Mouse (Mus musculus): ENCODE measurements around the gene Ksr1.

The Ksr1 gene

DNA sequence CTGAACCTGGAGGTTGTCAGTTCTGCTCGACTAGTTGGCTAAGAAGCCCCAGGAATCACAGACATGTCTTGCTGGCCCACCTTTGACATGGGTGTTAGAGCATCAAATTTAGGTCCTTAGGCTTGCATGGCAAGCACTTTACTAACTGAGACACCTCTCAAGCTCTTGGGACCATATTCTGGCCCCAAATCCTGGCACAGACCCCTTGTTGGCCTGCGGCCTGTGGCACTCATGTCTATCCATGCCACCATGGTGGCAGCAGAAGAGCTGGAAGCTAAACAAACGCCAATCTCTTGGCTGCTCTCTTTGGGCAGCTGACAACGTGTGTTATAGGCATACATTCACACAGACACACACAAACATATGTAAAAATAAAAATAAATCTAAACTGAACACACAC, 2.6 kb upstream of the Ksr1 start:
- CTCF ChIA-PET = no interaction called here

DNA sequence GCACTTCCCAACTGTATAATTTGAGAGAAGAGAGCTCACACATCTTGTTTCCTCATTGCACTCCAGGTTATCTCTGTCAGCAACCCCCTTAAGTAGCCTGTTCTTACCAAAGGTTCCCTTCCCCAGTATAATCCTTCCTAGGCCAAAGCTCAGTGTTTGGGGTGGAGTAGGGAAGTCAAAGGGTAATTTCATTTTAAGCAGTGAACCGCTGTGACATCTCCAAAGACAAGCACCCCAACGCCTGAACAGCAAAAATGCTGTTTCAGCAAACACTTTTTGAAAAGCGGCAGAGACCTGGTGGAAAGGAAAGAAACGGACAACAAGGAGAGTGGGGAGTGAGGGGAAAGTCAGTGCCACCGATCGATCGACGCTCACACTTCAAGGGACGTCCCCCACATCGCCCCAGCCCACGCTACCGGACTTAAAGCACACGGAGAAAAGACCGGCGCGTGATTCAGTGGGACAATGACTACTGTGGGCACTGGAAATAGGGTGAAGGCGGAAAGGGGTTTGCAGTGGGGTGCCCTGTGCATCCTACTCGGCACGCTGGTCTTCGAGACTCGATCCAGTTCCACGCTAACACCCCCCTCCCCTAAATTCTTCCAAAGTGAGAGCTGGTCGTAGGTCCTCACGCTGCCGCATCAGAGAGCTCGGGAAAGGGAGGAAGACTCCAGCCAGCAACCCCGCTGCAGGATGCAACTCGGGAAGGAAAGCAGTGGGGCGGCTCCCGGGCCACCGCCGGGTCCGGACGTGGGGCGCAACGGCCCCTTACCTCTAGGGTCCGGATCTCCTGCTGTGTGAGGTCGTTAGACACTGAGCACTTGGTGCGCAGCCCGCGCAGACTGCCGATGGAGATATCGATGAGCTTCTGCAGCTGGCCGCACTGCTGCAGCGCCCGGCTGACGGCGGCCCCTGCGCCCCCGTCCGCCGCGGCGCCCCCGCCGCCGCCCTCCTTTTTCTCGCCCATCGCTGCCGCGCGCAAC, 633 bp downstream of the Ksr1 start:
- CTCF ChIA-PET = interaction anchor here (0.8 to 1.2 kb wide), 3 partner anchors 8 to 74 kb away, joined by 3 to 6 read pairs (median 4); no protein-coding TSS in a partner anchor

GRCm38 (mm10) chr11:79144741-79145140, 1.5 kb downstream of the Ksr1 start:
- CTCF ChIA-PET = interaction anchor here (0.8 to 0.9 kb wide), 2 partner anchors 9 to 73 kb away, joined by 3 to 6 read pairs; no protein-coding TSS in a partner anchor

GRCm38 (mm10) chr11:79144043-79144591, 2.1 kb downstream of the Ksr1 start:
- CTCF ChIA-PET = no interaction called here

GRCm38 (mm10) chr11:79143322-79143721, 2.9 kb downstream of the Ksr1 start:
- CTCF ChIA-PET = interaction anchor here (0.7 kb wide), 2 partner anchors 15 to 53 kb away, joined by 4 read pairs; no protein-coding TSS in a partner anchor

GRCm38 (mm10) chr11:79142381-79142780, 3.8 kb downstream of the Ksr1 start:
- CTCF ChIA-PET = no interaction called here

GRCm38 (mm10) chr11:79141235-79142109, 4.7 kb downstream of the Ksr1 start:
- CTCF ChIA-PET = interaction anchor here (0.6 kb wide), 1 partner anchor 237 kb away, joined by 12 read pairs; no protein-coding TSS in a partner anchor

- CTCF ChIA-PET = no interaction called here
Observed at GRCm38 (mm10) chr11:79140511-79140888, 5.7 kb downstream of the Ksr1 start.

DNA sequence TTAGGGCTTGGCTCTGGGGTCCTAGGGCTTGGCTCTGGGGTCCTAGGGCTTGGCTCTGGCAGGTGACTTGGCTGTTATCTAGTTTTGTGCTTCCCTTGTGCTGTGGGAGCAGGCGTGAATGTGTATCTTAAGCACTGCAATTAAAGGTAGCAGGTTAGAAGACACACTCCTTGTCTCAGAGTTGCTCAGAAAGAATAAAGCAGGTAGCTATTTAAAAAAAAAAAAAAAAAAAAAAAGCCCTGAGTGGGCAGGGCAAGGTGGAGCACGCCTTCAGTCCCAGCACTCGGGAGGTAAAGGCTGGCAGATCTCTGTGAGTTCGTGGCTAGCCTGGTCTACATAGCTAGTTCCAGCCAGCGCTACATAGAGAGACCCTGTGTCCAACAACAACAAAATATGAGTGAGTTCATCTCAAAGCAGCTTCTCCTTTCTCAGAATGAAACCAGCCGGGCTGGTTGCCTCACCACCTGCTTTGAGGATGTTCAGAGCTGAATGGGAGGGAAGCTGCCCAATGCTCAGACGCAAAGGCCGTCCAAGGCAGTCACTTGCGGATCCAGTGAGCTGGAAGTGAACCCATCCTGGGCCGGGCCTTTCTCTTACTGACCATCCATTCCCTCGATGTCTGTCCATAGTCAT, 6.2 kb downstream of the Ksr1 start:
- CTCF ChIA-PET = interaction anchor here (0.6 kb wide), 1 partner anchor 78 kb away, joined by 4 read pairs; no protein-coding TSS in a partner anchor

DNA sequence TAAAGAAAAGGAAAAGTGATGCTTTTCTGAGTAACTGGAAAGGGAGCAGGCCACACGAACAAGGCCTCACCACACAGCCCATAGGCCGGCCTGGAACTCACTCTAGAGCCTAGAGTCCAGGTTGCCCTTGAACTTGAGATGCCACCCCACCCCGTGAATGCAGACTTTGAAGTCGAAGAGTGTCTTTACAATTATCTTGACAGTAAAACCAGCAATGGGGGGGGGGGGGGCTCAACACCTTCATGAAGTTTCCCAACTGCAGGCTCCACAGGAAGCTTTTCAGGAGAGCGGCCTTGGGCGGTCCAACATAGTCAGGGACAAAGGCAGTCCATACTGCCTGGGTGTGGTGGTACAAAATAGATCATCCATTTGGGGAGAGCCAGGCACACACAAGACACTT, 7.6 kb downstream of the Ksr1 start:
- CTCF ChIA-PET = interaction anchor here (0.7 kb wide), 1 partner anchor 58 kb away, joined by 9 read pairs; no protein-coding TSS in a partner anchor

GRCm38 (mm10) chr11:79137245-79137644, 9.0 kb downstream of the Ksr1 start:
- CTCF ChIA-PET = no interaction called here

DNA sequence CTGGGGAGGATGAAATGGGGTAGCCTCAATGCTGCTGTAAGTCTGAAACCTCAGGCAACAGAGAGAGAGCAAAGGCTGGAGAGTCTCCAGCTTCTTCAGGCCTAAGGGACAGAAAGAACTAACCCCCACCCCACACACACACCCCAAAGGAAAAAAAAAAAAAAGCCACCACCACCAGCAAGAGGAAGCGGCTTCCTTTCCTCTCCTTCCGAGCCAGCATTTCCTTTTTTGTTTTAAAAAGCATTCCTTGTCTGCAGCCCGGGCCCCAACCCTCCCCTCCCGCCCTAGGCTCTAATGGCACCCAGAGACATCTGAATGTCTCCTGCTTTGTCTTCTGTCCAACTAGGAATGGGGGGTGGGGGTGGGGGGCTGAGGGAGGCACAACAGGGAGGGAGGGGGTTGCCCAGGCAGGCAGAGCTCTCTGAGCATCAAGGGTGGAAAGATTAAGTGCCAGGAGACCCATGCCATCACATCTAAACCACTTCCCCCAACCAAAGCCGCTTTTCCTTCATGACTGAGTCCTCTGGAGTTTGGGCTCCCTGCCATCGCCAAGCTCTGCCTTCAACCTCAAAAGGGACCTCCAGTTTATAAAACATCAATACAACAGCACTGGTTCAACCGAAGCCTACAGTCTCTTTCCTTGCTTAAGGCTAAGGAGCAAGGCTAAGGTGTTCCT, 10.4 kb downstream of the Ksr1 start:
- CTCF ChIA-PET = interaction anchor here (0.6 to 1.0 kb wide), 2 partner anchors 10 to 561 kb away, joined by 3 to 4 read pairs; partner anchors contain the start of gene Ksr1

DNA sequence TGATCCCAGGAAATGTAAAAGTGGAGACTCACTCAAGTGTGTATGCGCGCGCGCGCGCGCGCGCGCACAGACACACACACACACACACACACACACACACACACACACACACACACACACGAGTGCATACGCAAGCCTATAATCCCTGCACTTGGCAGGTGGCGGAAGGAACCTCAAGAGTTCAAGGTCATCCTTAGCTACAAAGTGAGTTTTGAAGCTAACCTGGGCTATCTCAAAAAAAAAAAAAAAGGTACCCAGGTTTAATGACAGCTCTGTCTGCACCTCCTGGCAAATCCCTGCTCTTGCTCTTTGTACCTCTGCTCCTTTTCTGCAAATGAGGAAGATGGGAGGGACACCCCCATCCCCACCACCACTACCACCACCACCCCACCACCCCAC, 11.1 kb downstream of the Ksr1 start:
- CTCF ChIA-PET = interaction anchor here (0.6 to 1.0 kb wide), 4 partner anchors 11 to 562 kb away, joined by 3 to 7 read pairs (median 4); partner anchors contain the start of gene Ksr1

DNA sequence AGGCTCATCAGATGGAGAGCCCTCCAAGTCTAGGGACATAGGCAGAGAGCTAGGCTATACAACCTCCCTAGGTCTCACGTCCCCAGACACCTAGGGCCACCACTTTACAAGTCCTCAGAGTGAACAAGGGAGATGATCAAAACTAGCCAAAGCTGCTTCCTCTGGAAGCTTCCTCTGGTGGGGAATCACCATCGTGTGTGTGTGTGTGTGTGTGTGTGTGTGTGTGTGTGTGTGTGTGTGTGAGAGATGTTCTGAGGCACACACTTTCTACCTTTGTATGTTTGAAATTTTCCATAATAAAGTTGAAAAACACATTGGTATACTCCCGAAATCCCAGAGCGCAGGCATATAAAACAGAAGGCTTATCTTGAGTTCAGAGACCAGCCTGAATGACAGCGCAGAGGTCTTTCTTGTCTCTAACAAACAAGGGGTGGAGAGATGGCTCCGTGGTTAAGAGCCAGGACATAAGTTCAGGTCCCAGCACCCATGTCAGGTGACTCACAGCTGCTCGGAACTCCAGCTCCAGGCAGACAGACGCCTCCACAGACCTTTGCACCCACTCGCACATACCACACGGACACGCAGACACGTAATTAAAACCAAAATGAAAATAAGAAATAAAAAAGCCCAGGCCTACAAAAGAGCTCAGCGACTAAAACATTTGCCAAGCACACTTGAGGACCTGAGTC, 11.6 kb downstream of the Ksr1 start:
- CTCF ChIA-PET = interaction anchor here (0.6 to 1.0 kb wide), 3 partner anchors 12 to 46 kb away, joined by 4 to 7 read pairs (median 5); partner anchors contain the start of gene Ksr1

DNA sequence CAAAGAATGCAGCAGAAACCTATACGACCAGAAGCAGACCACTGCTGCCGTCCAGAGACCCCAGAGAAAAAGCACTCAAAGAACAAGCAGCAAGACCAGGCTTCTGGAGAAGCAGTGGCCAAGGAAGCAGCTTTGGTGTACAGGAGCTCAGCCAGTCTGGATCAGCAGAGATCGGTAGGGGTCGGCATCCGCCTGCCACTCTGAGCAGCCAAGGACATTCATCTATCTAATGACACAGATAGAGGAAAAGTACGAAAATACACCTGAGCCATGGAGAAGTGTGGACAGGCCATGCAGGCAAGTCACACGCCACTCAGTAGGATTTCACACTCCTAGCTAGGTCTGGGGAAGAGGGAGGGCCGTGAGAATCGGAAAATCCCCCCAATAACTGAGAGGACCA, 12.2 kb downstream of the Ksr1 start:
- CTCF ChIA-PET = no interaction called here

DNA sequence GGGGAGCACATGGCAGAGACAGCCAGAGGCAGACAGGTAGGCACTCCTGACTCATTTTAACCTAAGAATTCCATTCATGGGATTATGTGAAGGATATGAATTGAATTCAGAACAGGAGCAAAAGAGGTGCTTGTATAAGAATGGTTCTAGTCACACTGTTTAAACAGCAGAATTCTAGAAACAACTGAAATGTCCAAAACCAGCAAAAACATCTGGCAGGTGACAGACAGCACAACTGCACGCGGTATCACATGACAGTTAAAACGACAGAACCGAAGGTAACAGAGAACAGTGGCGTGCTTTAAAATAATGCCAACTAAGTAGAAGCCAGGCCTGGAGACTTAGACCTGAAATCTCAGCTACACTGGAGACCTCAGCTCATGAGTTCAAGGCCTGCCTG, 13.2 kb downstream of the Ksr1 start:
- CTCF ChIA-PET = no interaction called here

GRCm38 (mm10) chr11:79131949-79132411, 14.2 kb downstream of the Ksr1 start:
- CTCF ChIA-PET = no interaction called here

- CTCF ChIA-PET = interaction anchor here (0.6 to 0.7 kb wide), 2 partner anchors 155 to 396 kb away, joined by 3 to 5 read pairs; no protein-coding TSS in a partner anchor
Observed at GRCm38 (mm10) chr11:79129388-79130356, 16.5 kb downstream of the Ksr1 start.

Data from spleen, embryonic (tissue).